Mouse (Mus musculus): ENCODE measurements around the gene BC048403.

- TF ChIP-seq CTCF (IDR thresholded peaks at IDR 0.05; ENCODE audit: low read depth, low read length) (no peak), POLR2AphosphoS5 (IDR thresholded peaks at IDR 0.05; ENCODE audit: insufficient replicate concordance, low read depth, low read length) (no peak), GATA2 (IDR thresholded peaks at IDR 0.05; ENCODE audit: borderline replicate concordance, low read depth, low read length) (no peak), GATA1 (IDR thresholded peaks at IDR 0.05; ENCODE audit: borderline replicate concordance, low read length) (no peak)
These were observed 16.9 kb downstream of the BC048403 start for GRCm38 (mm10) chr10:121756677-121757076.
